20 mouse cellular contexts compared by ENCODE assay signal in genomic region chr19:27462656-27463055, GRCm38 (mm10). TPM values are rescaled to one million over a fixed set of nuclear protein-coding genes. Genes with fewer than 3 reads are reported as not detected.
DNase-seq lines count a peak whose midpoint lies in the region; ATAC-seq and TF ChIP-seq lines count a peak whose summit lies in the region.
"Had no signal": no experiment of that assay in that cellular context is flagged by ENCODE, and none has a peak within 500 bp of the region (broad histone marks: within the 10 kb centered on the region; RNA-seq: fewer than 3 reads in every experiment).

No protein-coding gene starts in this region.

- 66% methylated on average over 4 of the region's 4 CpGs for WGBS in midbrain, embryonic 14.5 days
- WGBS in midbrain, embryonic 16.5 days = 61% methylated on average over 4 of the region's 4 CpGs

- H3K36me3 ChIP-seq in midbrain, embryonic 14.5 days (ENCODE audit: control insufficient read depth, insufficient read depth, low read length) = no peaks in the 10 kb centered on the region
- no peaks in the 10 kb centered on the region for H3K36me3 ChIP-seq in midbrain, embryonic 16.5 days (ENCODE audit: control insufficient read depth, insufficient read depth, low read length)
- H3K36me3 ChIP-seq in ES-E14 (ENCODE audit: control insufficient read depth, insufficient read depth, low read length, poor library complexity, severe bottlenecking) = no peaks in the 10 kb centered on the region
- H3K36me3 ChIP-seq: forebrain, embryonic 15.5 days; heart, embryonic 13.5 days; intestine, embryonic 15.5 days; midbrain, embryonic 12.5 days had no signal

- in situ Hi-C loops in ES-E14 (cut with MboI; ENCODE audit: low sequenced_read_pairs in 2 of 2, unreplicated experiment in 2 of 2) = no loop called here

- H3K4me3 ChIP-seq in midbrain, embryonic 14.5 days (replicated peaks; ENCODE audit: low read depth, low read length) = no peak overlapping the region
- no peak overlapping the region for H3K4me3 ChIP-seq in midbrain, embryonic 16.5 days (ENCODE audit: low read depth, low read length)
- no peak overlapping the region for H3K4me3 ChIP-seq in ES-E14 (ENCODE audit: insufficient read depth in 1 of 2, low read depth in 1 of 2, low read length in 2 of 2, poor library complexity in 1 of 2, severe bottlenecking in 1 of 2)
- no peak overlapping the region for H3K4me3 ChIP-seq in cortical plate, adult 2 months (ENCODE audit: insufficient read depth, low read length)
- H3K4me3 ChIP-seq: forebrain, embryonic 15.5 days; heart, embryonic 13.5 days; intestine, embryonic 15.5 days; midbrain, embryonic 12.5 days; myocyte had no signal

- no peak for DNase-seq in frontal cortex, postnatal 36 days (ENCODE audit: low spot score in 2 of 2)
- DNase-seq in midbrain, embryonic 14.5 days = peak; percentile 19
- DNase-seq in ES-E14 (ENCODE audit: low read depth, low spot score) = no peak
- no peak for DNase-seq in embryo, embryonic 10 days (ENCODE audit: low spot score)
- DNase-seq: adrenal gland, postnatal 10 days; B cell, adult 2 months; cerebellum, adult 18-20 months; kidney, adult 9 months; spleen, adult 18-20 months; thymus, adult 18-20 months had no signal

- no peaks in the 10 kb centered on the region for H3K27me3 ChIP-seq in midbrain, embryonic 14.5 days (ENCODE audit: control insufficient read depth, insufficient read depth, low read length)
- no peaks in the 10 kb centered on the region for H3K27me3 ChIP-seq in midbrain, embryonic 16.5 days (ENCODE audit: control insufficient read depth, insufficient read depth, low read depth, low read length)
- H3K27me3 ChIP-seq: forebrain, embryonic 15.5 days; intestine, embryonic 15.5 days; midbrain, embryonic 12.5 days had no signal

- no peak for TF ChIP-seq POLR2A in cortical plate, adult 2 months (IDR thresholded peaks at IDR 0.05; ENCODE audit: extremely low read depth, insufficient read depth, low read length)

- no peak overlapping the region for H3K27ac ChIP-seq in midbrain, embryonic 14.5 days (replicated peaks; ENCODE audit: low read depth, low read length)
- H3K27ac ChIP-seq in midbrain, embryonic 16.5 days (ENCODE audit: low read length) = no peak overlapping the region
- no peak overlapping the region for H3K27ac ChIP-seq in ES-E14 (ENCODE audit: insufficient read depth, low read depth, low read length, poor library complexity, severe bottlenecking)
- no peak overlapping the region for H3K27ac ChIP-seq in cortical plate, adult 2 months (ENCODE audit: insufficient read depth, low read length)
- H3K27ac ChIP-seq: forebrain, embryonic 15.5 days; heart, embryonic 13.5 days; hindbrain, embryonic 14.5 days; intestine, embryonic 15.5 days; liver, embryonic 14.5 days; midbrain, embryonic 12.5 days had no signal

- no peaks in the 10 kb centered on the region for H3K4me1 ChIP-seq in midbrain, embryonic 14.5 days (ENCODE audit: control insufficient read depth, insufficient read depth, low read length)
- no peaks in the 10 kb centered on the region for H3K4me1 ChIP-seq in midbrain, embryonic 16.5 days (ENCODE audit: control insufficient read depth, insufficient read depth, low read length)
- no peaks in the 10 kb centered on the region for H3K4me1 ChIP-seq in ES-E14 (ENCODE audit: control insufficient read depth in 2 of 2, insufficient read depth in 2 of 2, low read length in 2 of 2, poor library complexity in 1 of 2)
- peaks cover 2% of the 10 kb centered on the region for H3K4me1 ChIP-seq in cortical plate, adult 2 months (ENCODE audit: control insufficient read depth, insufficient read depth, low read length)
- H3K4me1 ChIP-seq: forebrain, embryonic 15.5 days; heart, embryonic 13.5 days; intestine, embryonic 15.5 days; midbrain, embryonic 12.5 days had no signal

- H3K9ac ChIP-seq in midbrain, embryonic 14.5 days (replicated peaks; ENCODE audit: low read length) = no peak overlapping the region
- no peak overlapping the region for H3K9ac ChIP-seq in midbrain, embryonic 16.5 days (ENCODE audit: low read depth, low read length)
- H3K9ac ChIP-seq in ES-E14 (ENCODE audit: insufficient read depth, low read depth, low read length, poor library complexity, severe bottlenecking) = no peak overlapping the region
- H3K9ac ChIP-seq: forebrain, embryonic 15.5 days; heart, embryonic 13.5 days; hindbrain, embryonic 14.5 days; intestine, embryonic 15.5 days; liver, embryonic 14.5 days; midbrain, embryonic 12.5 days had no signal

- ATAC-seq in frontal cortex, adult (ENCODE audit: low TSS enrichment) = peak; percentile 74
- ATAC-seq in midbrain, embryonic 14.5 days (ENCODE audit: low FRiP score, low TSS enrichment) = no peak
- no peak for ATAC-seq in midbrain, embryonic 16.5 days
- ATAC-seq: forebrain, embryonic 15.5 days; intestine, embryonic 15.5 days had no signal

- H3K9me3 ChIP-seq in midbrain, embryonic 14.5 days (ENCODE audit: control insufficient read depth, low read length) = no peaks in the 10 kb centered on the region
- no peaks in the 10 kb centered on the region for H3K9me3 ChIP-seq in midbrain, embryonic 16.5 days (replicated peaks; ENCODE audit: control insufficient read depth, low read length, poor library complexity, severe bottlenecking)
- H3K9me3 ChIP-seq in ES-E14 (ENCODE audit: control insufficient read depth, insufficient read depth, low read depth, low read length) = no peaks in the 10 kb centered on the region
- H3K9me3 ChIP-seq: forebrain, embryonic 15.5 days; heart, embryonic 13.5 days; intestine, embryonic 15.5 days; midbrain, embryonic 12.5 days had no signal

- H3K4me2 ChIP-seq in midbrain, embryonic 14.5 days (ENCODE audit: low read length) = no peak overlapping the region
- H3K4me2 ChIP-seq in midbrain, embryonic 16.5 days (ENCODE audit: low read length) = no peak overlapping the region
- H3K4me2 ChIP-seq: forebrain, embryonic 15.5 days; heart, embryonic 13.5 days; hindbrain, embryonic 14.5 days; intestine, embryonic 15.5 days; midbrain, embryonic 12.5 days had no signal

- TF ChIP-seq CTCF in cortical plate, adult 2 months (IDR thresholded peaks at IDR 0.05; ENCODE audit: extremely low read depth, insufficient read depth, low read length) = peak; percentile 42; the same call in 1 of the 2 replicates

TF ChIP-seq in ES-E14, 5 proteins besides CTCF, POLR2A, EP300 and RAD21:
- TF ChIP-seq ZC3H11A (IDR thresholded peaks at IDR 0.05; ENCODE audit: borderline replicate concordance, low read depth, low read length) (no peak), MAFK (IDR thresholded peaks at IDR 0.05; ENCODE audit: insufficient read depth, low read depth, low read length) (no peak), CHD2 (IDR thresholded peaks at IDR 0.05; ENCODE audit: low read depth, low read length) (no peak), HCFC1 (IDR thresholded peaks at IDR 0.05; ENCODE audit: borderline replicate concordance, insufficient read depth, low read length) (no peak), ZNF384 (IDR thresholded peaks at IDR 0.05; ENCODE audit: low read depth, low read length) (0 out of 2 replicates have a peak, but pooled peaks have one; percentile 14)
TF ChIP-seq in ES-E14: peak in this region for 1.

RNA-seq across cellular contexts. Expression of gene Pum3, which starts 33.0 kb away (rescaled TPM):
- polyA plus RNA-seq in midbrain, embryonic 14.5 days (2014; fragmentation: Nextera tagmentation; extraction: Ambion mirVana) = 54.5 and 59.6 TPM in 2 replicates
- 52.8 and 55.8 TPM in 2 replicates for polyA plus RNA-seq in midbrain, embryonic 16.5 days (2015; fragmentation: Nextera tagmentation; extraction: Ambion mirVana)
- 102 and 120 TPM in 2 replicates for total RNA-seq in ES-E14 (2012; rRNA removed)
- polyA plus RNA-seq in cortical plate, adult 2 months (2012; rRNA removed) = 22.8 and 25.0 TPM in 2 replicates
